Mouse (Mus musculus) spleen, adult 18-20 months (tissue): ENCODE measurements around the gene Plin3.
A peak's percentile ranks its signal among the peaks of the same experiment; 100 is the strongest.
"Not testable (repeated sequence)": the region's sequence is repeated elsewhere in the genome, so short reads cannot be mapped to it uniquely, and the experiment has no call there.

Experiments
- DNase-seq, 2 experiments: peaks; one replicate each; pipeline ENCODE4 v3.0.0; 2022; ENCODE audit warnings: mixed read lengths in 2 of 2

Plin3 gene

DNA sequence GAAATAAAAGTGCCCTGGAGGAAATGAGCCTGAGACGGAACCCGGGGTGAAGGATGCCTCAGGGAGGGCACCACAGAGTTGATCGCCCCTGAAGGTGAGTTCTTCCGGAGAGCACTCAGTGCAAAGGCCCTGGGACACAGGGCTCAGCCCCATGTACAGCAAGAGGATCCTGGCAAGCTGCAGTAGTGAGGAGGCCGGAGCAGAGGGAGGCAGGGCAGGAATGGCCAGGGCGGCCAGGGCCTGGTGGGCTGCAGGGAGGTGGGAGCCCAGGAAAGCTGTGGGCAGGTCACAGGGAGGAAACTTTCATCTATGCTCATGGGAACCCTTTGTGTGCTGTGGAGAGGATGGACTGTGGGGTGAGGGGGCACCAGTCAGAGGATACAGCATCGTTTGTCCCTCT, 19.2 kb downstream of the Plin3 start:
- DNase-seq: no peak

DNA sequence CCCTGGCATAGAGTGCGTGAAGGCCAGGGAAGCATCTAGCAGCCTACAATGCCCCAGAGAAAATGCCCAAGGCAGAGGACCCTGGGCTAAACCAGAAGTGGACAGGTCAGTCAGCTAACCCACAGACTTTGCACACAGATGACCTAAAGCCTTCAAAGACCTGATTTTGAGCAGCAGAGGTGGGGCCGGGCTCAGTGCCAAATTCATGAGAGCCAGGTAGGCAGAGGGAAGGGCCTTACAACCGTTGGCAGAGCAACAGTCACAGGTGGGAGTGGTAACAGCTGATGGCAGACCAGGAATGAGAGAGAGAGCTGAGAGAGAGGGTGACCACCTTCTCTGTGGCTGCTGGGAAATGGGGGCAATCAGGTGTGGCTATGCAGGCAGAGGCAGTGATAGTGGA, 20.0 kb downstream of the Plin3 start:
- no peak for DNase-seq

DNA sequence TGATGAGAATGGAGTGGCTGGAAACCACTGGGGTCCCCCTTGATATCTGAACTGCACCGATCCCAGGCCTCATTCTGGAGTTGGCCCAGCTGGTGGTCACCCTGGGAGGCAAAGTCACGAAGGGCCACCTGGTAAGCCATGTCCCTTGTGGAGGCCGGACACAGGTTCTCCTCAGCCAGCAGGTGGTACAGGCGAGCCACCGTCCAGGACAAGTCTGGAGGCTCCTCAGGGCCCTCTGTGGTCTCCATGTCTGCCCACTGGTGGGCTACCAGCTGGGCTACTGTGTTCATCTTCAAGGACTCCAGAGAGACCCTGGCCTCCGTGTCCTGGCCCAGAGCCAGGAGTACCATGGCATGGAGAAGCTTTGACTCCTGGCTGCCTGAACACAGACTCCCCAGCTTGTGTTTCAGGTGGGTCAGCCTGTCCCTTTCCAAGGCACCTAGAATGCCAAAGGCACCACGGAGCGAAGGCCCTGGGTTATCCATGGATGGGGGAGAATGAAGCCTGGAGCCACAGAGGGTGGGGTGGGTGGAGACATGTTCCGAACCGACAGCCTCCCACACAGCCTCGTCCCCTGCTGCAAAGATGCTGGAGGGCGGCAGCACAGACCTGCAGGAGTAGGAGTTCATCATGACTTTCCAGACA, 20.9 kb downstream of the Plin3 start:
- DNase-seq: no peak

DNA sequence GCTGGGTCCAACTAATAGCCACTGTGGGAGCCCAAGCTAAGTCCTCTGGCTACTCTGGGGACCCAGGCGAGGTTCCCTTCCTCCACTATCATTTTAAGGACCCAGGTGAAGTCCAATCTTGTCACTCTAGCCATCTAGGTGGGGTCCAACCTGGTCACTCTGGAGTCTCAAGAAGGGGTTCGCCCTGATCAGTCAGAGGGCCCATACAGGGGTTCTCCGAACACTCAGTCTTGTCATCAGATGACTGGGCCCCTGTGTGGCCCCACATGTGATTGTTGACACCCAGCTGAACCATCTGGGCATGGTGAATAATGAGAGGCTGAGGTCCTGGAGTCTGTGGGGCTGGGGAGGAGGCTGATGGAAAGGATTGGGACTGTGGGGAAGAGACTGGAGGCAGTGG, 22.9 kb downstream of the Plin3 start:
- no peak for DNase-seq

DNA sequence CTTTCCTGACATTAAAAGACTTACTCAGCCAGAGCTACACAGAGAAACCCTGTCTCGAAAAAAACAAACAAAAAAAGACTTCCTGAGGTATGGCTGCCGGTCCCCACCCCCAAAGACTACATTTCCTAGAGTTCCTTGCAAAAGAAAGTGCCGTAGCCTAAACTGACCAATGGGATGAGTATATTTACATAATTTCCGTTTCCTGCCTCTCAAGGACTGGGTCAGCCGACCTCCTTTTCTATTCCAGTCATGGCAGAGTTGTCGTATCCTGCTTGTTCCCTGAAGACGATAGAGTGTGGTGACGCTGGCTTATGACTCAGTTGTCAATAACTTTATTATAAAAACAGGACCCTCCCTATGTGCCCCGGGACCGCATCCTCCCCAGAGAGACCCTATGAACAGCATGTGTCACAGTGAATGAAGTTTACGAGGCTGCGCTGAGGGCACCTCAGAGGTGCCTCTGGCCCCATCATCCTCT, 23.5 kb downstream of the Plin3 start:
- DNase-seq: peak in 1 of 2 experiments; percentile 44

DNA sequence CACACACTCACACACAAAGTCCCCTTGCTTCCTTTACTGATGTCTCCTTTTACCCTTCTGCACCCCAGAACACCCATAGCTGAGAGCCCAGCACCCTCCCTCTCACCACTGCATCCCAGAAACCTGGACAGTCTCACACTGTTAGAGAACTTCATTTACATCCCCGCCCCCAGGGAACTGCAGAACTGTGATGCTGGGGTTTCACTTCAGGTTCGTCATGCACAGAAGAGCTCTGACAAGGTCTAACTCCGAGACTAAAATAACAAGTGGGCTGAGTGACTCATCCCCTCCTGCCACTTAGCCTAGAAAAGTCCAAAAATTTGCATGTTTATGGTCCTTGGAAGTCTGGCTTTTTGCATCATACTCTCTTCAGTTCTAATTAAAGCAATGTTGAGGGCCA, 26.4 kb downstream of the Plin3 start:
- peak; percentile 67 to 70 for DNase-seq

DNA sequence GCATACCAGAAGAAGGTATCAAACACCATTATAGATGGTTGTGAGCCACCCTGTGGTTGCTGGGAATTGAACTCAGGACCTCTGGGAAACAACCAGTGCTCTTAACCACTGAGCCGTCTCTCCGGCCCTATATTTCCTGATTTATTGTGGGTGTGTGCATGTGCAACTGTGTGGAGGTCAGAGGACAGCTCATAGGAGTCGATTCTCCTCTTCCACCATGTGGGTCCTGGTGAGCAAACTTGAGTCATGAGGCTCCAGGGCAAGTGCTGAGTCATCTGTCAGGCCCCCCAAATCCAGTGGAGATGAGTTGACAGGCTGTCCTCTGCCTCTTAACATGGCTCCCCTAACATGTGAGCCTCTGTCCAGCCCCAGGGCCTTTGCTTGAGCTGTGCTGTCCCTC, 26.8 kb downstream of the Plin3 start:
- no peak for DNase-seq

DNA sequence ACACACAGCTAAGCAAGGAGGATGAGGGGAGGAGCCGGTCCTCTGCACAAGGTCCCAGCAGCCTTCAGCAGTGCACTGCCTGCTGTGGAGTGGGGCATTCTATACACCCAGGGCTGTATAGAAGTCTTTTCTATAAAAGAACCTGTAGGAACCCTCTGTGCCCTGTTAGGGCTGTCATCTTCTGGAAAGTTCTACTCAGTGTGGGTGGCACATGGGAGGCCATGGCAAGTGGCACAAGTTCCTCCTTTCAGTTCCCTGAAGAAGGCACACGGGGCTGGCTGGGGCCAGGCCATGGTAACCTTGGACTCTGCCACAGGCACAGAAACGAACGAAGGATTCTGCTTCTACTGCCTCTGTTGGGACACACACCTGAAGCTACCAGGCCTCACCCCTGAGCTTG, 27.7 kb downstream of the Plin3 start:
- peak; percentile 41 to 62 for DNase-seq

DNA sequence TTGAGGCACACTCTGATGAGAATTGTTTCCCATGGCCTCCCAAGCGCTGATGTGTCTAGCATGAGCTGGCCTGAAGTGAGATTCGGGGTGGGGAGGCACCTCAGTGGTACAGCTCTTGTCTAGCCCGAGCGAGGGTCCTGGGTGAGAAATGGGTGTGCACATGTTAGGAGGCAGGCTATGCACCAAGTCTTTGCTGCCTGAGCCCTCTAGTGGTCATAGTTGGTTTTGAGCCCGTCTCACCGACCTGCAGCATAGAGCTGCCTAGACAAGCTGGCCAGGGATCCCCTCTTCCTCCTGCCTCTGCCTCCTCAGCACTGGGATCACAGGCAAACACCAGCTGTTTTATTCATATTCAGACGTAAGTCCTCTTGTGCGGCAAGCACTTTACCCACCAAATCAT, 28.7 kb downstream of the Plin3 start:
- DNase-seq: peak; percentile 68 to 81

DNA sequence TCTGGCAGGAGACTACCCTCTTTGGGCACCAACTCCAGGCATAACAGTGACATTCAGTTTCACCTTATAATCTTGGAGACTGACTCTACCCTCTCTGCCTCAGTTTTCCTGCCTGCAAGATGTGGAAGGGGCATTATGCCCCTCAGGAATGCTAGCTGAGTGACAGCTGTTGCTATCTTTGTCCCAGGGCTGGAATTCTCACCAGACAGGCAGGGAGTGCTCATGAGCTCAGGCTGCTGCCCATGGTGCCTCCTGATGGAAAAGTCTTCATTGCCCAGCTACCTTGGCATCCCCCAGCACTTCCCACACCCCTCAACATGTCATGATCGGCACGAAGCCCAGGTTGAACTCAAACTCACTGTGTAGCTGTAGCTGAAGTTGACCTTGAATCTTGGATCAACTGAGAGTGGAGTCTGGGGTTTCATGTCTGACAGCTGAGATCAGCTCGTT, 30.0 kb downstream of the Plin3 start:
- DNase-seq: no peak

DNA sequence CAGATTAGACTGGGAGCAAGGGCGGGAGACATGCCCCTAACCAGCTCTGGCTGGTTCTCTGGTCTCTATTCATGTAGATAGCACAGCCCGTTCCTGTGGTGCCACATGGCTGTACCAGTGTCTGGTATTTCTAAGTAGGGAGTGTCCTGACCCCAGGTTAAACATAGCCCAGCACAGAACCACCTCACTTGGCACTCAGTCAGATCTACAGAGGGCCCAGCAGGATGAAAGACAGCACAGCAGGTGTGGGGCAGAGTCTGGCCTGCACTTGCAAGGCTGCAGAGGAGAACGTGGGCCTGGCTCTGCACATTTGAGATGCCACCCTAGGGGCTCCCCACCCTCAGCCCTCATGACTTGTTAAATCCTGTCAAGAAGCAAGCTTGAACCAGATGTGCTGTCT, 31.5 kb downstream of the Plin3 start:
- no peak for DNase-seq

DNA sequence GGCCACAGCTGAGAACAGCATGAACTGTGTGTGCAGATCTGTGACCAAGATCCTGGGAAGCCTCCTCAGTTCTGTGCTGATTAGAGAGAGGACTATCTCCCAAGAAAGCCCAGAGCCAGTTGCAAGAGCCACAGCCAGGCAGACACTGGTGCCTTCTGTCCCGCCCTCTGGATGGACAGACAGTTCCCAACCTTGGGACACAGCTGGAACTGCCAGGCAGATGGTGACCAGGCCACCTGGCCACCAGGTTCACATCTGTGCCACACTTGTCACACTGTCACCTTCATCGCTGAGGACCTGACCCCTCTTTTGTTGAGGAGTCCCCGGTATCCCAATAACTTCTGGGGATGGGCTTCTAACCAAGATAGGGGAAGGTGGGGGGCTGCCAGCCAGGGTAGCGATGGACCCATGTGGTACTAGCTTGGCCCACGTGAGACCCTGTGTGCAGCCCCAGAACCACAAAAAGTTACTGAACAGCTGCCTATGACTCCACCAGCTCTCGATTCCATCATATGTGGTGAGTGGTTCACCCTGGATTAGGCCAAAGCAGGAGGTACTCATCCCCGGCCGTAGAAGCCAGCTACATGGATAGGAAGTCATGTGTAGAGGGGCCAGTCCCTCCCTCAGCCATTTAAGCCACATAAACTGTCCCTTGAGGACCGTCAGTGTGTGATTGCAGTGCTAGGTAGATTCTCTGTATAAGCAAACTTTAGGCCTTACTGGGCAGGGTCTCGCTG, 33.2 kb downstream of the Plin3 start:
- no peak for DNase-seq

DNA sequence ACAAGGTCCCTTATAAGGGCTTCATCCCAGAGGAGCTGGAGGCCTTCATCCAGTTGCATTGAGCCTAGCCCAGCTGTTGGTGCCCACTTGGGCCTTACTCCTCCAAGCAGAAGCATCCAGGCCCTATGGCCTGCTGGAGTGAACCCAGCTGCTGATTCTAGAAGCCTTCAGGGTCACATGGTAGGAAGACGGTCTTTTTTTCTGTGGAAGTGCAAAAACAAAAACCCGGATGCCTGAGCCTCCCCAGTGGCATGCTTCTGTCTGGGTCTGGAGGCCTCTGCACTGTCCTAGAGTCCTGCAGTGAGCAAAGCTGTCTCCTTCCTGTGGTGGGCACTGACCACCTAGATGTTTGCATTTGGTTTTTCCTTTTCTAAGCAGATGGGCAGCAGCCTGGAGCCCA, 33.9 kb downstream of the Plin3 start:
- not testable (repeated sequence) for DNase-seq

DNA sequence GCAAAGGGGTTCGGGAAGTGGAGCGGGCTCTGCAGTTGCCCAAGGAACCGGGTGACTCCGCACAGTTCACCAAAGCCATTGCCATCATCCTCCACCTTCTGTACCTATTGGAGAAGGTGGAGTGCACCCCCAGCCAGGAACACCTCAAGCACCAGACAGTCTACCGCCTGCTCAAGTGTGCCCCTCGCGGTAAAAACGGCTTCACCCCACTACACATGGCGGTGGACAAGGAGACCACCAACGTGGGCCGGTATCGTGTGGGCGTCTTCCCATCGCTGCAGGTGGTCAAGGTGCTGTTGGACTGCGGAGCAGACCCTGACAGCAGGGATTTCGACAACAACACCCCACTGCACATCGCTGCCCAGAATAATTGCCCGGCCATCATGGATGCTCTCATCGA, 34.4 kb downstream of the Plin3 start:
- DNase-seq: not testable (repeated sequence)

DNA sequence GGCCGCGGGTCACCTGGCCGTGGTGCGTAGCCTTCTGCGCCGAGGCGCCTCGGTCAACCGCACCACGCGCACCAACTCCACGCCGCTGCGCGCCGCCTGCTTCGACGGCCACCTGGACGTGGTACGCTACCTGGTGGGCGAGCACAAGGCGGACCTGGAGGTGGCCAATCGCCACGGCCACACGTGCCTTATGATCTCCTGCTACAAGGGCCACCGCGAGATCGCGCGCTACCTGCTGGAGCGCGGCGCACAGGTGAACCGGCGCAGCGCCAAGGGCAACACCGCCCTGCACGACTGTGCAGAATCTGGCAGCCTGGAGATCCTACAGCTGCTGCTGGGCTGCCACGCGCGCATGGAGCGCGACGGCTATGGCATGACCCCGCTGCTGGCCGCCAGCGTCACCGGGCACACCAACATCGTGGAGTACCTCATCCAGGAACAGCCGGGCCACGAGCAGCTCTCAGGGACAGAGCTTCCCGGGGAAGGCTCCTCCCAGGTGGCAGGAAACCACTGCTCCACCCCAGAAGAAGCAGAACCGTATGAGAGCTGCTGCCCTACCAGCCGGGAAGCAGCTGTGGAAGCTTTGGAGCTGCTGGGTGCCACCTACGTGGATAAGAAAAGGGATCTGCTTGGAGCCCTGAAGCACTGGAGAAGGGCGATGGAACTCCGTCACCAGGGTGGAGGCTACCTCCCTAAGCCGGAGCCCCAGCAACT, 35.3 kb downstream of the Plin3 start:
- no peak for DNase-seq

DNA sequence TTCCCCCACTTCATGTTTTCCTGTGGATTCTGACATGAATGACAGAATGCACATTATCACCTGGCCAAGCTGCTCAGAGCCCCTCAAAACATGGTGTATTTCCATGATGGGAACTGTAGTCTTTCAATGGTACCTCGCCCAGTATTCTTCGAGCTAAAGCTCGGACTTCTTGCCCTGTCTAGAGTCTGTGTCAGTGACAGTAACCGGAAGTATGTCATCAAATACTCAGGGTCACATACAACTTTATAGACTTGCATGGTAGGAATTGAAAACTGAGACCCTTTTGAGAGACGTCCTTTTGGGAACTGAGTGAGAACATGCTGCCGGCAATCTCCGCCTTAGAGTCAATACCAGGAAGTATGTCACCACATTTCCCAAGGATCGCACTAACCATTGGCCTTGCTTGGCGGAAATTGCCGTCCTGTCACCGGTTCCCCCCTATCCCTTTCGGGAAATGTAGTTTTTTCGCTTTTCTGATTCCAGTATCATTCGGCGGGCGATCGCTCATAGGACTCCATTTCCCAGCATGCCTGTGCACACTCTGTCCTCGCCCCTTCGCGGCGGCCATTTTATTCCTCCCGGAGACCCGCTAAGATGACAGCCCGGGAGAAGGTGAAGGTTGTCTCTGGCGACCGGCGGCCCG, 36.3 kb downstream of the Plin3 start, which contains the start of gene Fem1a:
TSS of gene Fem1a (plus strand) at position 572 of the 643 bp plus-strand sequence.
- DNase-seq: peak; percentile 82 to 87

DNA sequence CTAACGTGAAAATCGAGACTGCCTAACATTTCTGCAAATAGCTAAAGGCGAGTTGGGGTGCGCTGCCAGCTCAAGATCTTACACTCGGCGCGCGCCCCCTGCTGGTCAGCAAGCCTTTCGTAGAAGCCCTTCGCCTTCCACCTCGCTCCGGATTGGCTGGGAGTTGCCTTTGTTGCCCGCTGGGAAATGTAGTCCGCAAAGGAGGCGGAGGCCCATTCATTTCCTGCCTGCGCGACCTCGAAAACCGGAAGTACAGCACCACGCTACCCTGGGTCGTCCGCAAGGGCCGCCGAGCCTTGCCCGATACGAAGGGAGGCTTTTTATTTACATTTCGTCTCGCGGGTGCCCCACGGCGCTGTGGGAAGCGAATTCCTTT, 36.8 kb downstream of the Plin3 start:
- DNase-seq: peak; percentile 94 to 98

DNA sequence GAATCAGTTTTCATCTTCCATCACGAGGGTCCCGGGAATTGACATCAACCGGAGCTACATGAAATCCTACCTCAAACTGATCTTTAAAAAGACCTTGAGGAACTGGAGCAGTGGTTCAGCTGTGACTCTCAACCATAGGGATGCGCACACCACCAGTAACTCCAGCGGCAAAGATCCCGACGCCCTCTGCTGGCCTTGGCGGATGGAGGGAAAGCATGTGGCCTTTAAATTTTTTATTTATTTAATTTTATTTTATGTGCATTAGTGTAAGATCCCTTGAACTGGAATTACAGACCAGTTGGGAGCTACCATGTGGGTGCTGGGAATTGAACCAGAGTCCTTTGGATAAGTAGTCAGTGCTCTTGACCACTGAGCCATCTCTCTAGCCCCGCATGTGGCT, 37.2 kb downstream of the Plin3 start:
- DNase-seq: no peak

DNA sequence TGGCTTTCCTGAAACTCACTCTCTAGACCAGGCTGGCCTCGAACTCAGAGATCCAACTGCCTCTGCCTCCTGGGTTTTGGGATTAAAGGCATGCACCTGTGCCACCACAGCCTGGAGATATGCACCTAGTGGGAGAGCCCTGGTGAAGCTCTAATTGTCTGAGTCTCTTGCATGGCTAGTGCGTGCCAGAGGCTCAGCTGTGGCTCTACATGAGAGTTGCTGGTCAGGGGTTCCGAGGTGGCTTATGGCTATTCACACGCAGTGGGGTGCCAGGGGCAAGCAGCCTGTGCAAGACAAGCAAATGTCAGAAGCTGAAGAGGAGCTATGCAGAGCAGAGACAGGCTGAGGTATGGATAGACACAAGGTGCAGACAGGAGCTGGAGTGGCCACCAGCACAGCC, 38.0 kb downstream of the Plin3 start:
- DNase-seq: no peak

DNA sequence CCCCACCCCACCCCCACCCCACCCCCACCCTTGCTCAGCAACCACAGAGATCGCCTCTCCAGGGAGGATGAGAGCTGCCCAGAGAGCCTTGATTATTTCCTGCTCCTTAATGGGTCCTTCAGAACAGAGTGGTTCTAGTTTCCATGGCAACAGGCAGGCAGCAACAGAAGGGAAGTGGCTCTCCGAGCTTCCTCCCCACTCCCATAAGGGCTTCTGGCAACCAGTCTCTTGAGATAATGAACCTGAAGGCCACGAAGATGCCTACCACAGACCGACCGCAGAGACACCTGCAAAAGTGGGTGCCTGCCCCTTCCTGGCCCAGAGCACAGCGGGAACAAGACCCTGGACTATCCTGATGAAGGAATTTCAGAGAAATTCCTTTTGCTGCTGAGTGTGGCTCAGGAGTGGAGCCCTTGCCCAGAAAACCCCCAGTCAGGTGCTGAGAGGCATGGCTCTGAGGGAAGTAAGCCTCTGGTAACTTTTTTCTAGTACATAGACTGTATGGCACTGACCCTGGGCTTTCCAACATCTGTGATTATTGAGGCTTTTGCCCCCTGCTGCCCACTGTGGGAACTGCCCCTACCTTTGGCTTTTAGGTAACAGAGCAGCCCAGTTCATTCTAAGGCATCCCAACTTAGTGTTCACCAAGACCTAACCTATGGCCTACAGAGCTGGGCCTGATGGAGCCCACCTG, 41.4 kb downstream of the Plin3 start:
- peak; percentile 47 to 82 for DNase-seq

DNA sequence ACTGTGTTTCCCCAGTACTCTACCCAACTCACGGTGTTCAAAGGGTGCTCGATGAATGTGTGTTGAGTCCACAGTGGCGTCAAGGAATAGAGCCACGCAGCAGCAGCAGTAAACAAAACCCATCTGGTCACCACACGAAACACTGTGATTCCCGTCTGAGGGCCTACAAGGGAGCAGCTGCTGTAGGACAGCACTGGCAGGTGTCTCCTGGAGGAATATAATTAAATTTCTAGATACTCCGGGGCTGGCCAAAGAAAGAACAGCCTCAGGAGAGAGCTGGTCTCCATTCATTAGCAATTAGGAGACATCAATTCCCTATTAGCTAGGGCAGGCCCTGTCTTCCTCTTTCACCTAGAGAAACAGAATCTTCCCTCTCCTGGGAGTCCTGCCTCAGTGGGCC, 47.1 kb downstream of the Plin3 start:
- DNase-seq: no peak

DNA sequence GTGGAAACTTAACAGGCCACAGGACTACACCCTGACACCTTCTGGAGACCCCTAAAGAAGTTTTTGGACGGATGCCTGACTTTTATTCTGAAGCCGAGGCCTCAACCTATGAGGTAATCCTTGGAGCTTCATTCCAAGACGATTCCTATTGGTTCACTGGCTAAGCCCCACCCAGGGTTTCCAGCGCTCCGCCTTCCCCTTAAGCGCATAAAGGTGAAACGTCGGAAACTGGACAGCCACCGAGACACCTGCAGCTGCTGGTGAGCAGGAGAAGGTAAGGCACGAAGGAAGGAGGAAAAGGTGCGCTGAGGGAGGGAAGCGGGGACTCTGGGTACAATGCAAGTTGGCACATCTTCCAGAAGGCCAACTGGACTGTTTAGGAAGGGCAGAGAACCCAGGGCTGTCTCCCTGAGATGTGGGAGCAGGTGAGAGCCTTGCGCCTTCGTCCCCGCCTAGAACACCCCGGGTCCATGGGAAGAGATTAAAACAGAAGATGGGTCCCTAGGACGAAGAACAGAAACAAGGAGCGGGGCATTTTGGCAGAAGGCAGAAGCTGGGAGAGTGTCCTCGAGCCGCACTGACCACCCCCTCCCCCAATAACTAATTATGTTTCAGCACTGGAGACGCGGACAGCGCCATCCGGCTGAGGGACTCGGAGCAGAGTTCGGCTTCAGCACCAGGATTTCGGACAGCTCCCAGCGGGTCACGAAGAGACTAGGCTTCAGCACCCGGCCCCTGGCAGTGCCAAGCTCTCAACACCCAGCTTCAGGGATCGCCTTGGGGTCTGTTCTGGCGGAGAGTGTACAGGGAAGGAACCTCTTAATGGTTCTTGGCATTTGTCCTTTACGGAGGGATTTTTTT, 50.9 kb downstream of the Plin3 start:
- peak; percentile 57 to 77 for DNase-seq
